Mouse (Mus musculus) gastrocnemius, adult 2 months (tissue): ENCODE results near the gene Zfp280b. TPM values are rescaled to one million over a fixed set of nuclear protein-coding genes. Genes with fewer than 3 reads are reported as not detected.
"Not testable (repeated sequence)": the region's sequence is repeated elsewhere in the genome, so short reads cannot be mapped to it uniquely, and the experiment has no call there.

Experiments
- DNase-seq: peaks from one replicate; pipeline ENCODE4 v3.0.0; 2022
- H3K27ac ChIP-seq: fragments of 200-600 bp; 2 replicates; pipeline ENCODE4 v1.8.1; 2022; ENCODE audit warnings: mild to moderate bottlenecking
- H3K4me3 ChIP-seq: fragments of 200-600 bp; 2 replicates; pipeline ENCODE4 v1.8.1; 2022; ENCODE audit warnings: mild to moderate bottlenecking, moderate library complexity
- CTCF ChIP-seq: fragments of 200-600 bp; IDR thresholded peaks from 2 replicates; pipeline ENCODE4 v1.8.1; 2022; ENCODE audit warnings: antibody characterized with exemption, mild to moderate bottlenecking, moderate library complexity
- intact Hi-C: fragments of 180-260 bp; cut with DNase I; formaldehyde crosslinking; loops from one replicate; pipeline ENCODE4 v1.15.1; 2025
- microRNA-seq: library from miRNA; unstranded; fragments of <30 nt; microRNA quantifications from one replicate; pipeline ENCODE4 v1.2.0, GENCODE M21; 2021
- total RNA-seq, 2 experiments: library from RNA; stranded (reverse); gene quantifications; 2 replicates each; pipeline ENCODE4 v1.2.3; 2021

Gene Zfp280b
- total RNA-seq, 2 experiments from 2014 or later: 9.5 to 10.3 TPM

GRCm38 (mm10) chr10:76034001-76034600 lies 1.7 kb downstream of the Zfp280b start:
- intact Hi-C loops: no loop called here
- H3K27ac ChIP-seq: no peak overlapping the region
- DNase-seq: no peak
- H3K4me3 ChIP-seq: no peak overlapping the region
- TF ChIP-seq CTCF: no peak

GRCm38 (mm10) chr10:76035277-76035676 lies 2.8 kb downstream of the Zfp280b start:
- Histone ChIP-seq H3K4me3 (no peak overlapping the region), H3K27ac (no peak overlapping the region)
- no peak for TF ChIP-seq CTCF
- no peak for DNase-seq
- intact Hi-C loops: no loop called here

- H3K4me3 ChIP-seq: no peak overlapping the region
- no peak for DNase-seq
- H3K27ac ChIP-seq: no peak overlapping the region
- no peak for TF ChIP-seq CTCF
- intact Hi-C loops: no loop called here
Observed at GRCm38 (mm10) chr10:76036962-76037361, 4.5 kb downstream of the Zfp280b start.

- Histone ChIP-seq H3K27ac (no peak overlapping the region), H3K4me3 (no peak overlapping the region)
- intact Hi-C loops: no loop called here
- no peak for TF ChIP-seq CTCF
- DNase-seq: no peak
Observed at GRCm38 (mm10) chr10:76045343-76045742, 12.9 kb downstream of the Zfp280b start.

GRCm38 (mm10) chr10:76046754-76047153 lies 14.3 kb downstream of the Zfp280b start:
- intact Hi-C loops: no loop called here
- no peak for TF ChIP-seq CTCF
- no peak overlapping the region for H3K4me3 ChIP-seq
- no peak overlapping the region for H3K27ac ChIP-seq
- no peak for DNase-seq

- no peak overlapping the region for H3K27ac ChIP-seq
- TF ChIP-seq CTCF: no peak
- intact Hi-C loops: no loop called here
Observed at GRCm38 (mm10) chr10:76047182-76047869, 14.9 kb downstream of the Zfp280b start.

GRCm38 (mm10) chr10:76048967-76049366 lies 16.5 kb downstream of the Zfp280b start:
- TF ChIP-seq CTCF: no peak
- intact Hi-C loops: no loop called here
- no peak for DNase-seq
- no peak overlapping the region for H3K27ac ChIP-seq
- H3K4me3 ChIP-seq: no peak overlapping the region

More at GRCm38 (mm10) chr10:76047182-76047869, 14.9 kb downstream of the Zfp280b start:
- DNase-seq: no peak
- H3K4me3 ChIP-seq: no peak overlapping the region

GRCm38 (mm10) chr10:76051860-76052259 lies 19.4 kb downstream of the Zfp280b start:
- TF ChIP-seq CTCF: no peak
- intact Hi-C loops: no loop called here
- no peak overlapping the region for H3K4me3 ChIP-seq
- no peak overlapping the region for H3K27ac ChIP-seq
- DNase-seq: no peak

- Histone ChIP-seq H3K27ac (no peak overlapping the region), H3K4me3 (no peak overlapping the region)
- no peak for DNase-seq
- TF ChIP-seq CTCF: no peak
- intact Hi-C loops: no loop called here
Observed at GRCm38 (mm10) chr10:76062439-76062838, 30.0 kb downstream of the Zfp280b start.

GRCm38 (mm10) chr10:76067674-76068613 lies 35.5 kb downstream of the Zfp280b start:
- no peak for TF ChIP-seq CTCF

GRCm38 (mm10) chr10:76072080-76072479 lies 39.6 kb downstream of the Zfp280b start:
- H3K4me3 ChIP-seq, DNase-seq, intact Hi-C loops, H3K27ac ChIP-seq: not testable (repeated sequence)

More at GRCm38 (mm10) chr10:76067674-76068613, 35.5 kb downstream of the Zfp280b start:
- DNase-seq: no peak
- Histone ChIP-seq H3K4me3 (no peak overlapping the region), H3K27ac (no peak overlapping the region)
- intact Hi-C loops: no loop called here

- DNase-seq, intact Hi-C loops: not testable (repeated sequence)
Observed at GRCm38 (mm10) chr10:76077008-76077407, 44.6 kb downstream of the Zfp280b start.

More at GRCm38 (mm10) chr10:76077008-76077407, 44.6 kb downstream of the Zfp280b start:
- H3K4me3 ChIP-seq, H3K27ac ChIP-seq: not testable (repeated sequence)

Small RNA genes within 50 kb of the gene (microRNA-seq; reads per million reads assigned to microRNA genes)
- gene Mir6409: not detected

Other genes starting within 250 kb of the Zfp280b start
- 1 to 10 TPM; 4.5 to 5.7 TPM for gene Gstt1, start 234.1 kb upstream of the Zfp280b start, total RNA-seq
- not detected for gene Gstt4, start 210.1 kb upstream of the Zfp280b start, total RNA-seq
- 1 to 10 TPM; 2.3 to 4.2 TPM for gene Gstt2, start 195.2 kb upstream of the Zfp280b start, total RNA-seq
- gene Mif, start 172.4 kb upstream of the Zfp280b start, total RNA-seq: 100 to 1,000 TPM; 147 to 168 TPM
- under 1 TPM in 1 of 2 experiments, not detected in 1; 0.45 TPM for gene Derl3, start 139.2 kb upstream of the Zfp280b start, total RNA-seq
- gene Smarcb1, start 111.0 kb upstream of the Zfp280b start, total RNA-seq: 10 to 100 TPM; 13.0 to 17.7 TPM
- gene Chchd10, start 99.5 kb upstream of the Zfp280b start, total RNA-seq: 1,000 to 10,000 TPM; 1,469 to 1,586 TPM
- 1 to 10 TPM; 2.5 to 2.8 TPM for gene Mmp11, start 96.2 kb upstream of the Zfp280b start, total RNA-seq
- gene Gm867, start 92.0 kb upstream of the Zfp280b start, total RNA-seq: not detected
- not detected for gene Vpreb3, start 89.6 kb upstream of the Zfp280b start, total RNA-seq
- gene Gm5134, start 78.1 kb upstream of the Zfp280b start, total RNA-seq: not detected
- not detected for gene Slc5a4b, start 78.3 kb downstream of the Zfp280b start, total RNA-seq
- not detected for gene Slc5a4a, start 114.8 kb downstream of the Zfp280b start, total RNA-seq
- gene Prmt2, start 205.2 kb downstream of the Zfp280b start, total RNA-seq: 1 to 10 TPM; 2.4 to 4.0 TPM
- gene S100b, start 221.2 kb downstream of the Zfp280b start, total RNA-seq: 1 to 10 TPM; 1.3 to 1.5 TPM